Mouse (Mus musculus): ENCODE measurements around the gene Olfr448.

The Olfr448 gene

GRCm38 (mm10) chr6:42890141-42890540 lies at the start of gene Olfr448:
TSS of gene Olfr448 (plus strand) at chr6:42890441.
- no peak for DNase-seq (ENCODE audit: low spot score)

- DNase-seq (ENCODE audit: low spot score): peak; percentile 88
These were observed 29.9 kb upstream of the Olfr448 start for GRCm38 (mm10) chr6:42860222-42860819.

- no peak for DNase-seq (ENCODE audit: low spot score)
These were observed 20.5 kb upstream of the Olfr448 start for GRCm38 (mm10) chr6:42869695-42870094.

GRCm38 (mm10) chr6:42876323-42876722 lies 13.9 kb upstream of the Olfr448 start:
- no peak for DNase-seq (ENCODE audit: low spot score)

GRCm38 (mm10) chr6:42900345-42900744 lies 10.1 kb downstream of the Olfr448 start:
- no peak for DNase-seq (ENCODE audit: low spot score)

- DNase-seq (ENCODE audit: low spot score): no peak
These were observed 18.3 kb downstream of the Olfr448 start, which contains the start of gene Olfr447 for GRCm38 (mm10) chr6:42908578-42908977. TSS of gene Olfr447 (plus strand) at chr6:42908878.

- no peak for DNase-seq (ENCODE audit: low spot score)
These were observed 30.8 kb downstream of the Olfr448 start, which contains the start of gene Olfr446 for GRCm38 (mm10) chr6:42921077-42921476. TSS of gene Olfr446 (plus strand) at chr6:42921377.

Measured in adipocyte (in vitro differentiated cells).